Mouse (Mus musculus): Measurements from ENCODE around the gene Mfsd12.

Mfsd12 gene

GRCm38 (mm10) chr10:81383802-81384604, 26.7 kb downstream of the Mfsd12 start, which contains the start of the genes Dohh and Gm48551:
Gene Dohh, plus strand, starts transcription at chr10:81384428.
Gene Gm48551, plus strand, starts transcription at chr10:81384466.
- peak; percentile 97 for DNase-seq (ENCODE audit: low read depth)

DNA sequence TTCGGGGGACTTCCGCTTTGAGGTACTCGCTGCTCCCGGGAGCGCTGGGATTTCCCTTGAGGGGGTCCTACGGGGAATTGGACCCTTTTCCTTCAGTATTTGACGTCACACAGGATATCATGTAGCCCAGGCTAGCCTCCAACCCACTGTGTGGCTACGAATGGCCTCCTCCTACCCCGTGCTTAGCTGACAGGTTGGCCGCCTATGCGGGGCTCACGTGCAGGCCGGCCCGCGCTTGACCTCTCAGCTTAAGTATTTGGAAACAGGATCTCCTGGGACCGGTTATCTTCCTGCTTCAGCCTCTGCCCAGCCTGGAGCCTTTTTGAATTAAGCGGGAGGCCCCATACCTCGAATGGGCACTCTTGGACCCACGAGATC, 27.3 kb downstream of the Mfsd12 start:
- DNase-seq (ENCODE audit: low read depth), result no peak

GRCm38 (mm10) chr10:81385603-81386306, 28.5 kb downstream of the Mfsd12 start:
- no peak for DNase-seq (ENCODE audit: low read depth)

- no peak for DNase-seq (ENCODE audit: low read depth)
Measured at GRCm38 (mm10) chr10:81387716-81388115, 30.4 kb downstream of the Mfsd12 start.

DNA sequence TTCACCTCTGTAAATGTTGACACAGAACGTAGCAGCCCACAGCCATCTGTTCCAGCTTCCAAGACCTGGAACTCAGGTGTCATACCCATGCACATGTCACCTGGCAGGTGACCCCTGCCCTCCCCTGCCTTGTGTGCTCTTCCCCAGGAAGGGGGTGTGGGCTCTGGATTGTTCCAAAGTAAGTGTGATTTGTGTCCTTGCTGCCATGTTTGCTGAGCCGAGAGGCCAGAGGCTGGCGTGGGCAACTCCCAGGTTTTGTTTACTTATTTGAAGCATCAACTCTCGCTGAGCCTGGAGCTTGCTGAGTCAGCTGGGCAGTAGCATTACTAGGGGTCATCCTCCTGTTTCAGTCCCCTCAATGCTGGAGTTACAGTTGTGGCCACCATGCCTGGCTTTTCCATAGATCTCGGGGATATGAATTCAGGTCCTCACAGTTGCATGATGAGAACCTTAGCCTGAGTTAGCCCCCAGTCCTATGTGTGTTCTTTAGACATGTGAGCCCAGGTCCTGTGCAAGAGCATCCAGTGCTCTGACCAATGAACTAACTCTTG, 31.3 kb downstream of the Mfsd12 start, which contains the start of gene Gm48552:
Gene Gm48552 (plus strand): TSS at position 501 of the 551 bp plus-strand sequence.
- DNase-seq (ENCODE audit: low read depth), result no peak

DNA sequence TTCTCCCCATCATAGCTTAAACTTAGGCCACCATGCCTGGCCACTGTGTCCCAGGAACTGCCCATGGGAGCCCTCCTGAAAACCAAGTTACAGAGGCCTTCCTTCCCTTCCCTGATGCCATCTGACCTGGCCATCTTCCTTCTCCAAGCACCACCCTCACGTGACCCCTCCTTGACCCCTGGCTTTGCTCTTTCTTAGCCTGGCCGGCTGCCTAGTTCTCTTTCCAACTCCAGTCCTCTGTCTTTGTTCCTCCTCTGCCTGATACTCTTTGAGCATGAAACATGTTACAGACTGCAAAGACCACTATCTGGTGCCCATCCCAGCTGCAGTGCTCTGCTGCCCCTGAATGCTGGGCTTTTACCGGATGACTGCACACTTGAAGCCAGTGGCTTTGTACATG, 32.1 kb downstream of the Mfsd12 start:
- DNase-seq (ENCODE audit: low read depth), result no peak

DNA sequence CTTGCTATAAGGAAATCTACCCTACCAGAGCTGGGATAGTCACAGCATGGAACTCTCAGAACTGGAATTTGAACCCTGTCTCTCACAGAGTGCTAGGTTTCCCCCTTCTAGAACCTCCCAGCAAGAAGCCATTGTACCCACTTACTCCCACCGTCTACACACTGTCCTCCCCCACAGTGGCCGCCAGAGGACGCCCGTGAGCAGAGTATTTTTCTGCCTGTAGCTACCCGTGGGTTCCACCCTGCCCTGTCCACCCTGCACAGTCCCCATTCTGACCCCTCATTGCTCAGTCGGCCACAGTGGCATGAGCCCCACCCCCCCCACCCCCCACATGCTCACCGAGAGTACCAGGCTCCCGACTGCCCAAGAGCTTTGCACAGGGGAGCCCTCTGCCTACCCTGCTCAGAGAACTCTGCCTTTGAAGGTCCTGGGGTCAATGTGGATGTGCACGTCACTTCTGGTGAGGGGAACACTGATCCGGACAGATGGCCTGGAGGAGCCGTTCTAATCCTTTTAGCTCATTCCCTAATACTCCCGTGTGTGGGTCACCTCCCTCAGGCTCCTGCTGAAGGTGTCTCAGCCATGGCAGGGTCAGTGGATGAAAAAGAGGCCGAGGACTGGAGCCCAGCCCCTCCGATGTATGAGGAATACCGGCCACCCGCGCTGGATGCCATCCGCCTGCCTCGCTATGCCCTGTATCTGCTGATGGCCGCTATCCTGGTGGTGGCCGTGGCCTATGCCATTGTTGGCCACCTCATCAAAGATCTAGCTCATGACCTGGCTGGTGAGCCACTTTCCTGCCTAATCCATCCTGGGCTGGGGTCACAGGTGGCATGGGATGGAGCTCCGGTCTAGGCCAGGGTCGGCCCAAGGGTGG, 32.7 kb downstream of the Mfsd12 start:
- DNase-seq (ENCODE audit: low read depth), result peak; percentile 79

GRCm38 (mm10) chr10:81390678-81390965, 33.3 kb downstream of the Mfsd12 start:
- DNase-seq (ENCODE audit: low read depth), result no peak

DNA sequence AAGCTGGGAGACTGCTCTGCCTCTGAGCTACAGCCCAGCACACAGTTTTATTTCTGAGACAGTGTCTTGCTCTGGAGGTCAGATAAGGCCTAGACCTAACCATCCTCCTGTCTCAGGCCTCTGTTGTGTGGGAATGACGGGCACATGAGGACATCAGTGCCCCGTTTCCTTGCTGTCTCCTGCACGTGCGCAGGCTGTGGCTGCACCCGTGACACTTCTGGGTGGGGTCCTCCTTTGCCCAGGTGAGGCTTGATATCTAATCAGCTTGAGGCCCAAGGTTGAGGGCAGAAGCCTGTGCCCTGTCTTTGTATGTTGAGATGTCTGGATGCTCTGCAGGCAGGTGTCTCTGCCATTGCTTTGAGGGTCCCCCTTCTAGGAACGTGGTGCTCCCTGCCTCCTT, 35.0 kb downstream of the Mfsd12 start:
- no peak for DNase-seq (ENCODE audit: low read depth)

- DNase-seq (ENCODE audit: low read depth), result no peak
Measured at GRCm38 (mm10) chr10:81392781-81393185, 35.5 kb downstream of the Mfsd12 start, which contains the start of gene Smim24. Gene Smim24, plus strand, starts transcription at chr10:81393051.

- no peak for DNase-seq (ENCODE audit: low read depth)
Measured at GRCm38 (mm10) chr10:81393456-81394063, 36.3 kb downstream of the Mfsd12 start.

- peak; percentile 87 for DNase-seq (ENCODE audit: low read depth)
Measured at GRCm38 (mm10) chr10:81395127-81395526, 37.8 kb downstream of the Mfsd12 start.

DNA sequence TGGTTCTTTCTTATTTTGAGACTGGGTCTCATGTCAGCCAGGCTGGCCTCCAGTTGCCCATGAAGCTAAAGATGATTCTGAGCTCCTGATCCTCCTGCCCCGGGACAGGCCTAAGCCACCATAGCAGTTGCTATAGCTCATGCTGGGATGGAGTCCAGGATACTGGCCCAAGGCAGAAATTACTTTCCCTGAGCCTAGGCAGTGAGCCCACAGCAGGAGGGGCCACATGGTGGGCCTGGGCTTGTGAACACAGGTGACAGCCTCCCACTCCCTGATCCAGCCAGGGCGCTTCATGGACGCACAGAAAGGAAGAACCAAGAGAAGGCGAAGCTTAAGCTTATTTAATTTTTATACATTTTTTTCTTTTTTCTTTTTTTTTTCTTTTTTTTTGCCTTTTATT, 38.6 kb downstream of the Mfsd12 start:
- DNase-seq (ENCODE audit: low read depth), result no peak

- no peak for DNase-seq (ENCODE audit: low read depth)
Measured at GRCm38 (mm10) chr10:81396749-81397148, 39.5 kb downstream of the Mfsd12 start.

GRCm38 (mm10) chr10:81399296-81399695, 42.0 kb downstream of the Mfsd12 start:
- no peak for DNase-seq (ENCODE audit: low read depth)

DNA sequence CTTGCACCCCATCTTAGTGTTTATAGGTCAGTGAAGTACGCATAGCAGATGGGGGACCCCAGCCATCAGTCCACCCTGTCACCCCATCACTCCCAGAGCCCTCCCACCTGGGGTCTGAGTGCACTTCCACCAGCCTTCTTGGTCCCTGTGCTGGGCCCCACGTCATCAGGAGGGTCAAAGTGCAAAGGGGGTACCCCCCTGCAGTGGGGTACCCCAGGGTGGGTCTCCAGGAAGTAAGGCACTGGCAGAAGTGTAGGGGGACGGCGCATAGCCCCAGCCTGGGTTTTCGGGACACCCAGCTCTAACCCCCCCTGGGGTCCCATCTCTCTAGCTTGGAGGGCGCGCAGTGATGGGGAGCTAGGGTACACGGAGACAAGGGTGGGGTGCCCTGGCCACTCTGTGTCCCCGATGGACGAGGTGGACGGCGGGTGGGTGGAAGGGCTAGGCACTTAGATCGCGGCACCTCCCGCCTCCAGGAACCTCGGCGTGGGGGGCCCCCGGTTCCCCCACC, 42.6 kb downstream of the Mfsd12 start:
- DNase-seq (ENCODE audit: low read depth), result no peak

- no peak for DNase-seq (ENCODE audit: low read depth)
Measured at GRCm38 (mm10) chr10:81400371-81401204, 43.3 kb downstream of the Mfsd12 start.

GRCm38 (mm10) chr10:81401205-81401520, 43.9 kb downstream of the Mfsd12 start:
- no peak for DNase-seq (ENCODE audit: low read depth)

- DNase-seq (ENCODE audit: low read depth), result no peak
Measured at GRCm38 (mm10) chr10:81401521-81402226, 44.4 kb downstream of the Mfsd12 start.

DNA sequence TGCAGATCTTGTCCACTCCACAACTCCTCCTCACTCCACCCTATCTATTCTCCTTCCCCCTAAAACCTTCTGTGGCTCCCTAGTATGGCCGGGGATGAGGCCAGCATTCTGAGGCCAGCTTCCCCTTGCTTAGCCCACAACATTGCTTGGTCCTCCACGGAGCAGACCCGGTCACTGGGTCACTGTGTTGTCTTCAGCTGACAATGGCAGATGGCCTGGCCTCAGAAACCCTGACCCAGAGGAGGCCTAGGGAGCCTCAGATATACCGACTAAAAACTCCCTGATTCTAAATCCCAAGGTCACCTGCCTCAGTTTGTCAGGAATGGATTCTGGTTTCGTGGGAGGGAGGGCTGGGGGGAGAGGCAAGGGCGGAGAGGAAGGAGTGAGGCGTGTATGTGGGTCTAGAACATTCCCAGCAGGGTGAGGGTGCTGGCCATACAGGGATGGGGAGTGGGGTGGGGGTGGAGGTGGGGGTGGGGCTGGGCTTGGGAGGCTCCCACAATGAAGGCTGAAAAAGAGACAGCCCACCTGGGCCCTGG, 45.0 kb downstream of the Mfsd12 start:
- DNase-seq (ENCODE audit: low read depth), result no peak
